Mouse (Mus musculus) ES-E14 (cell line): ENCODE measurements around the gene Unk. TPM values are rescaled to one million over a fixed set of nuclear protein-coding genes. Genes with fewer than 3 reads are reported as not detected.

Experiments used
- DNase-seq: peaks from one replicate; pipeline ENCODE4 v3.0.0-alpha.2; 2013; ENCODE audit warnings: low read depth, low spot score
- H3K27ac ChIP-seq: 2 replicates; pipeline ENCODE4 v1.5.1; 2012; ENCODE audit warnings: low read depth, mild to moderate bottlenecking, low read length, moderate library complexity, mixed read lengths; ENCODE audit not compliant: poor library complexity, insufficient read depth, severe bottlenecking
- H3K36me3 ChIP-seq: 2 replicates; pipeline ENCODE4 v1.6.1; 2012; ENCODE audit warnings: mild to moderate bottlenecking, low read length, moderate library complexity, mixed read lengths; ENCODE audit not compliant: control insufficient read depth, poor library complexity, insufficient read depth, severe bottlenecking
- H3K4me1 ChIP-seq, 2 experiments: fragments of 150-350 bp in 1 of 2; sonication (generic) in 1 of 2; 2 replicates each; pipeline ENCODE4 v1.6.1; 2012; ENCODE audit warnings: low read length in 2 of 2, mild to moderate bottlenecking in 1 of 2, mixed read lengths in 1 of 2; ENCODE audit not compliant: control insufficient read depth in 2 of 2, insufficient read depth in 2 of 2, poor library complexity in 1 of 2
- H3K4me3 ChIP-seq, 2 experiments: fragments of 150-350 bp in 1 of 2; sonication (generic) in 1 of 2; 2 replicates each; pipeline ENCODE4 v1.5.1; 2012; ENCODE audit warnings: low read length in 2 of 2, low read depth in 1 of 2, mild to moderate bottlenecking in 1 of 2, mixed read lengths in 1 of 2; ENCODE audit not compliant: insufficient read depth in 1 of 2, poor library complexity in 1 of 2, severe bottlenecking in 1 of 2
- H3K9ac ChIP-seq: 2 replicates; pipeline ENCODE4 v1.6.1; 2012; ENCODE audit warnings: low read depth, mild to moderate bottlenecking, low read length, mixed read lengths; ENCODE audit not compliant: poor library complexity, insufficient read depth, severe bottlenecking
- H3K9me3 ChIP-seq: fragments of 150-350 bp; sonication (generic); 2 replicates; pipeline ENCODE4 v1.6.1; 2012; ENCODE audit warnings: low read depth, mild to moderate bottlenecking, low read length; ENCODE audit not compliant: control insufficient read depth, insufficient read depth
- CHD2 ChIP-seq: IDR thresholded peaks from 2 replicates; pipeline ENCODE4 v1.6.1; 2014; ENCODE audit warnings: mild to moderate bottlenecking, low read depth, low read length, inconsistent platforms
- HCFC1 ChIP-seq: IDR thresholded peaks from 2 replicates; pipeline ENCODE4 v1.6.1; 2012; ENCODE audit warnings: low read length, inconsistent platforms, borderline replicate concordance; ENCODE audit not compliant: insufficient read depth
- MAFK ChIP-seq: IDR thresholded peaks from 2 replicates; pipeline ENCODE4 v1.6.1; 2014; ENCODE audit warnings: mild to moderate bottlenecking, low read depth, low read length, inconsistent platforms; ENCODE audit not compliant: insufficient read depth
- ZC3H11A ChIP-seq: IDR thresholded peaks from 2 replicates; pipeline ENCODE4 v1.6.1; 2012; ENCODE audit warnings: low read depth, mild to moderate bottlenecking, inconsistent platforms, low read length, borderline replicate concordance
- ZNF384 ChIP-seq: IDR thresholded peaks from 2 replicates; pipeline ENCODE4 v1.6.1; 2012; ENCODE audit warnings: low read depth, low read length, inconsistent platforms
- in situ Hi-C, 2 experiments: fragments of 600-800 bp; cut with MboI; formaldehyde crosslinking; loops; one replicate each; pipeline ENCODE4 v1.15.1; 2025; ENCODE audit warnings: low sequenced_read_pairs in 2 of 2, inconsistent platforms in 1 of 2; ENCODE audit not compliant: unreplicated experiment in 2 of 2
- total RNA-seq: library from RNA; depleted of rRNA; stranded (reverse); fragments of 300-350 nt; gene quantifications from 2 replicates; pipeline ENCODE4 v1.2.3, GENCODE M21; 2012

Unk gene
- total RNA-seq, 1 experiment, result 32.5 TPM

DNA sequence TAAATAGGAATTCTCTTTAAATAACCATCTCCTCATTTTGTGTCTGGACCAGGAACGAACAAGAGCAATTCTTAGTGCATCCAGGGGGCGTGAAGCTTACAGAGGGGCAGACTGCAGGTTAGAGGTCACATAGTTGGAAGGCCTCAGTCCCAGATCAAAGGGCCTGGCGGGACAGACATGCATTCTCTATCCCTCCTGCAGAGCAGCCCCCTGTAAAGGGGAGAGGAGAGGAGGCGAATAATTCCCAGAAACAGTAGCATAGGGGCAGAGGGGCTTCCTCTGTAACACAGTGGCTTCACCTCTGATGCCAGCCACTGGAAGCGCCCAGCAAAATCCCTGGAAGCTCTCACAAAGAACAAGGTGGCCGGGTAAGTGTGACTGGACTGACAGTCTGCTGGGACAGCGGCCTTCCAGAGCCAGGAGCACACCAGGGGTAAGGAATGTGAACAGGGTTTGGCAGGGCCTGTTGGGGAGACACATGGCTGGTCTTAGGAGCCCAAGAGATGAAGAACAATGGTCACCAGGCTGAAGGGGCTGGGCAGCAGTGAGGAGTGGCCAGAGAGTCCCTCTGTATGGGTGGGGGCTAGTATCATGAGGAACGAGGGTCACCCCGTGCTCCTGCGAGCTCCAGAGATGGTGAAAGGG lies 48.7 kb downstream of the Unk start:
- peaks cover 35% of the 10 kb centered on the region for H3K36me3 ChIP-seq
- H3K27ac ChIP-seq, result peak overlapping the region; percentile 22; the same call in 1 of the 2 replicates
- peaks cover 6 to 40% of the 10 kb centered on the region in 2 experiments for H3K4me1 ChIP-seq
- H3K4me3 ChIP-seq, result peak overlapping the region in 1 of 2 experiments; percentile 75; a peak in 1 of 4 replicates
- no peaks in the 10 kb centered on the region for H3K9me3 ChIP-seq
- H3K9ac ChIP-seq, result no peak overlapping the region
- no peak for DNase-seq
- in situ Hi-C loops, result no loop called here
- TF ChIP-seq HCFC1 (no peak), ZC3H11A (no peak), ZNF384 (no peak), CHD2 (no peak), MAFK (no peak)

- in situ Hi-C loops, result no loop called here
- Histone ChIP-seq H3K4me3 (no peak overlapping the region), H3K9ac (no peak overlapping the region), H3K9me3 (no peaks in the 10 kb centered on the region), H3K36me3 (peaks cover 35% of the 10 kb centered on the region), H3K4me1 (peaks cover 6 to 44% of the 10 kb centered on the region in 2 experiments), H3K27ac (no peak overlapping the region)
- no peak for DNase-seq
- TF ChIP-seq MAFK, result no peak
- no peak for TF ChIP-seq ZC3H11A
- TF ChIP-seq HCFC1, result no peak
- no peak for TF ChIP-seq ZNF384
- TF ChIP-seq CHD2, result no peak
These were observed 49.4 kb downstream of the Unk start for GRCm38 (mm10) chr11:116079511-116079910.

DNA sequence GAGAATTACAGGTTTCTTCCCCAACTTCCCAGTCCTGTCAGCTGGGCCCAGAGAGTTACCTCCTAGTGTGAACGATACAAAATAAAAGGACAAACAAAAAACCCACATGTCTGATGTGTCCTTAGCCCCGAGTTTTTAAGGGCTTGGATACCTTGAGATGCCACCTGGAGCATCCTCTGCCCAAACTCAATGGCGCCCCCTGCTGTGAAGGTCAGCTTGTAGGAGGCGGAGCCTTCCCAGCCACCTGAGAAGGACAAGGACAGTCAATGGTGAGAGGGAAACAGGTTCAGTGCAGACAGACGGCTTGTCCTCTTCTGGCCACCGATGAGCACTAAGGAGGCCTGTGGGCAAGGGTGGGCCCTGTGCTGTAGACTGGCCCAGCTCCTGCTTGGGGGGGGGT lies 51.0 kb downstream of the Unk start:
- Histone ChIP-seq H3K9me3 (no peaks in the 10 kb centered on the region), H3K27ac (no peak overlapping the region), H3K4me1 (peaks cover 8 to 43% of the 10 kb centered on the region in 2 experiments), H3K9ac (no peak overlapping the region), H3K36me3 (peaks cover 35% of the 10 kb centered on the region), H3K4me3 (no peak overlapping the region)
- no peak for TF ChIP-seq CHD2
- no peak for TF ChIP-seq HCFC1
- TF ChIP-seq ZNF384, result no peak
- TF ChIP-seq MAFK, result no peak
- TF ChIP-seq ZC3H11A, result no peak
- in situ Hi-C loops, result no loop called here
- DNase-seq, result no peak

GRCm38 (mm10) chr11:116083096-116083672 lies 53.1 kb downstream of the Unk start:
- H3K4me1 ChIP-seq, result peaks cover 8 to 32% of the 10 kb centered on the region in 2 experiments
- H3K27ac ChIP-seq, result no peak overlapping the region
- H3K4me3 ChIP-seq, result no peak overlapping the region
- peaks cover 35% of the 10 kb centered on the region for H3K36me3 ChIP-seq
- H3K9me3 ChIP-seq, result no peaks in the 10 kb centered on the region
- in situ Hi-C loops, result no loop called here
- TF ChIP-seq CHD2 (no peak), HCFC1 (no peak), ZC3H11A (no peak), ZNF384 (no peak)
- DNase-seq, result no peak
- H3K9ac ChIP-seq, result no peak overlapping the region
